Mouse (Mus musculus) thymus, adult 2 months (tissue): ENCODE results near the gene Plbd2.

ENCODE experiments used
- CTCF ChIP-seq: fragments of 200-500 bp; IDR thresholded peaks from 2 replicates; pipeline ENCODE4 v1.5.1; 2012; ENCODE audit warnings: mild to moderate bottlenecking, control low read depth, low read length, moderate library complexity, borderline replicate concordance; ENCODE audit not compliant: control insufficient read depth, poor library complexity, insufficient read depth; ENCODE audit errors: extremely low read depth
- POLR2A ChIP-seq: fragments of 200-500 bp; IDR thresholded peaks from 2 replicates; pipeline ENCODE4 v1.6.1; 2012; ENCODE audit warnings: mild to moderate bottlenecking, low read length, control low read depth, moderate library complexity; ENCODE audit not compliant: control insufficient read depth, poor library complexity, insufficient read depth; ENCODE audit errors: extremely low read depth

GRCm38 (mm10) chr5:120440733-120441132, 62.7 kb downstream of the Plbd2 start:
- TF ChIP-seq POLR2A = no peak
- TF ChIP-seq CTCF = peak; percentile 89
